Mouse (Mus musculus) liver, adult 2 months (tissue): Measurements from ENCODE around the gene Pigo. TPM values are rescaled to one million over a fixed set of nuclear protein-coding genes. Genes with fewer than 3 reads are reported as not detected.

Experiments
- DNase-seq: peaks from one replicate; pipeline ENCODE4 v3.0.0-alpha.2; 2011; ENCODE audit warnings: low read depth, low spot score; ENCODE audit errors: extremely low read depth
- H3K27ac ChIP-seq: fragments of 200-500 bp; replicated peaks from 2 replicates; pipeline ENCODE4 v1.5.1; 2012; ENCODE audit warnings: low read depth, mild to moderate bottlenecking, control low read depth, inconsistent platforms, low read length; ENCODE audit not compliant: insufficient read depth
- H3K27me3 ChIP-seq: fragments of 200-500 bp; 2 replicates; pipeline ENCODE4 v1.6.1; 2012; ENCODE audit warnings: mild to moderate bottlenecking, moderate library complexity, low read length, inconsistent platforms; ENCODE audit not compliant: control insufficient read depth, insufficient read depth
- H3K36me3 ChIP-seq: fragments of 200-500 bp; 2 replicates; pipeline ENCODE4 v1.6.1; 2012; ENCODE audit warnings: low read length, inconsistent platforms; ENCODE audit not compliant: control insufficient read depth, insufficient read depth
- H3K4me1 ChIP-seq: fragments of 200-500 bp; 2 replicates; pipeline ENCODE4 v1.6.1; 2011; ENCODE audit warnings: low read length; ENCODE audit not compliant: control insufficient read depth, insufficient read depth
- H3K4me3 ChIP-seq: fragments of 200-500 bp; 2 replicates; pipeline ENCODE4 v1.5.1; 2011; ENCODE audit warnings: low read depth, mild to moderate bottlenecking, control low read depth, low read length, moderate library complexity; ENCODE audit not compliant: insufficient read depth
- H3K79me2 ChIP-seq: fragments of 200-500 bp; 2 replicates; pipeline ENCODE4 v1.6.1; 2012; ENCODE audit warnings: inconsistent platforms, mild to moderate bottlenecking, low read length, moderate library complexity; ENCODE audit not compliant: control insufficient read depth, insufficient read depth
- H3K9ac ChIP-seq: fragments of 200-500 bp; 2 replicates; pipeline ENCODE4 v1.6.1; 2012; ENCODE audit warnings: low read depth, mild to moderate bottlenecking, control low read depth, inconsistent platforms, low read length
- CTCF ChIP-seq: fragments of 200-500 bp; IDR thresholded peaks from 2 replicates; pipeline ENCODE4 v1.5.1; 2011; ENCODE audit warnings: low read depth, low read length, control low read depth
- POLR2A ChIP-seq: fragments of 200-500 bp; IDR thresholded peaks from 2 replicates; pipeline ENCODE4 v1.6.1; 2011; ENCODE audit warnings: low read length, control low read depth; ENCODE audit not compliant: insufficient read depth; ENCODE audit errors: extremely low read depth
- WGBS: fragments of 180-500 bp; shearing (Covaris S2); methylation state at CpG from one replicate; pipeline ENCODE4 v1.1.7; 2018; 5-methylcytosine and 5-hydroxymethylcytosine counted together
- polyA plus RNA-seq: library from polyadenylated mRNA; depleted of rRNA; stranded (reverse); fragments of >200 nt; gene quantifications from 2 replicates; pipeline ENCODE4 v1.2.3, GENCODE M21; 2012
- total RNA-seq: library from RNA; depleted of rRNA; stranded (reverse); fragments of >200 nt; gene quantifications from 2 replicates; pipeline ENCODE4 v1.2.3, GENCODE M21; 2014

The Pigo gene
- total and polyA plus RNA-seq, 2 experiments = 6.9 to 14.0 TPM

DNA sequence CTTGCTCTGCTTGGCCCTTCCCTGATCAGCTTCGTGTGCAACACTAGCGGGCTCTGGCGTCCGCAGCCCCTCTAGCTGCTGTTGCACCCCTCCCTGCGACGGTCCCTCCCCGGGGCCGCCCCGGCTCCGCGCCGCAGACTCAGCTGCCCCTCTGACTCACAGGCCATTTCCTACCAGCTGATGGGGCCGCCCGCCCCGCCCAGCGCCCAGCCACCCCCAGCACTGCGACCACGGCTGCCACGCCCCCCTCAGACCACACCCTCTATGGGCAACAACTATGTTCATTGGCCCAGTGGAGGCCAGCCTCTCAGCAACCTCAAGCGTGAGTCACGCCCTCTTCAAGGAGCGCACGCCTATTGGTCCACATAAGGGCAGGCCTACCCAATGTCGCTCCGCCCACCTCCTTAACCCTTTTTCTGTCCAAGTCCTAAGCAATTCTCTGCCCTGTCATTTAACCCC is 14.5 kb upstream of the Pigo start:
- Histone ChIP-seq H3K9ac (peak overlapping the region; percentile 83), H3K36me3 (no peaks in the 10 kb centered on the region), H3K79me2 (no peaks in the 10 kb centered on the region), H3K4me3 (peak overlapping the region; percentile 86), H3K27me3 (no peaks in the 10 kb centered on the region), H3K27ac (peak overlapping the region; percentile 60), H3K4me1 (peaks cover 15% of the 10 kb centered on the region)
- TF ChIP-seq POLR2A = peak; percentile 85; the same call in 1 of the 2 replicates
- TF ChIP-seq CTCF = no peak
- WGBS = under 1% methylated on average over 25 of the region's 25 CpGs
- DNase-seq = peak; percentile 95

- Histone ChIP-seq H3K9ac (peak overlapping the region; percentile 83), H3K27me3 (no peaks in the 10 kb centered on the region), H3K36me3 (no peaks in the 10 kb centered on the region), H3K79me2 (no peaks in the 10 kb centered on the region), H3K4me1 (peaks cover 13% of the 10 kb centered on the region), H3K4me3 (peak overlapping the region; percentile 86), H3K27ac (peak overlapping the region; percentile 60)
- no peak for DNase-seq
- WGBS = 2% methylated on average over 11 of the region's 11 CpGs
- no peak for TF ChIP-seq POLR2A
- no peak for TF ChIP-seq CTCF
Measured at GRCm38 (mm10) chr4:43039609-43040008, 14.0 kb upstream of the Pigo start.

GRCm38 (mm10) chr4:43038567-43039495 is 13.2 kb upstream of the Pigo start:
- 43% methylated on average over 15 of the region's 15 CpGs for WGBS
- peaks cover 10% of the 10 kb centered on the region for H3K4me1 ChIP-seq
- peak; percentile 66 for DNase-seq
- H3K36me3 ChIP-seq = no peaks in the 10 kb centered on the region
- H3K27me3 ChIP-seq = no peaks in the 10 kb centered on the region
- H3K4me3 ChIP-seq = peak overlapping the region; percentile 86
- H3K9ac ChIP-seq = peak overlapping the region; percentile 83
- no peaks in the 10 kb centered on the region for H3K79me2 ChIP-seq
- no peak for TF ChIP-seq POLR2A
- TF ChIP-seq CTCF = no peak
- H3K27ac ChIP-seq = peak overlapping the region; percentile 1; the same call in 1 of the 2 replicates

DNA sequence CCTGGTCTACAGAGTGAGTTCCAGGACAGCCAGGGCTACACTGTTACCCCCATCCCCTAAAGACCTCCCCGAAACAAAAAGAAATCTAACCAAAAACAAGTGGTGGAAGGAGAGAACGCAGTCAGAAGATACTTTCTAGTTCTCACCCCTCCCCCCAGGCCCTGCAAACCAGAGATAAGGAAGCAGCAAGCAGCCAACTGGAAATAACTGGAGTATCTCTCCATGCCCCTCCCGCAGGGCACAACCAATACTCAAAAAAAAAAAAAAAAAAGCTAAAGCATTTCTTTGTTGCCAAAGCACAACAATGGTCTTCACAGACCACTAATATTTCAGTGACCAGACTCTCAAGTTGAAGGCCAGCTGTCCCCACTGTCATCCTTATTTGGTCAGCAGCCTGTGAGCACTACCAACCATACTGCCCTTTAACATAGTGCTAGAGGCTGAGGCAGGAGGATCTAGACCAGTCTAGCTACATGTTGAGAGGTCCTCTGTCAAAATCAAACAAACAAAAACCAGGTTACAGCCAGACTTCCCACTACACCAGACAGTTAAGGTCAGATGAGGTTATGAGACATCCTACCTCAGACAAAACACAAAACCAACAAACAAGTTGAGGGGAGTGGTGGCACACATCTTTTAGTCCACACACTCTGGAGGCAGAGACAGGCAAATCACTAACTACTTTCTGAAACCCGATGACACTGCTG is 12.4 kb upstream of the Pigo start:
- no peak for DNase-seq
- H3K4me1 ChIP-seq = peaks cover 10% of the 10 kb centered on the region
- no peaks in the 10 kb centered on the region for H3K27me3 ChIP-seq
- no peaks in the 10 kb centered on the region for H3K79me2 ChIP-seq
- 0 out of 2 replicates have a peak, but pooled peaks cover 3% of the 10 kb centered on the region for H3K36me3 ChIP-seq
- TF ChIP-seq POLR2A (no peak), CTCF (no peak)
- no peak overlapping the region for H3K27ac ChIP-seq
- no peak overlapping the region for H3K9ac ChIP-seq
- no peak overlapping the region for H3K4me3 ChIP-seq
- 54% methylated on average over 4 of the region's 4 CpGs for WGBS

DNA sequence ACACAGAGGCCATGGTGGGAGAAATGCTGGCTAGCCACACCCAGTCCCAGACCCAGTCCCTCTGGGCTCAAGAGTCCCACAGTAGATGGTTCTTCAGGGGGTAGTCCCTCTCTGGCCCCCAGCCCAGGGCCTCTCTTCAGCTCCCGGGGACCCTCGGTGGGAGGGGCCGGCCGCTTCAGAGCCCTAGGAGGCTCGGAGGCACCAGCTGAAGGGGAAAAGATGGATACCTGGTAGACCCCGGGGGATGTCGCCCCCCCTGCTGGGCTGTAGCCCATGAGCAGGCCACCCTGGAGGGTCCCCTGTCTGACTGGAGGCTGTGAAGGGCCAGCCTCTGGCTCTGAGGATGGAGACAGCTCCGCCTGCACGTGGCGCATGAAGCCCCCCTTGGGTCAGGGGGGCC is 10.7 kb upstream of the Pigo start:
- peaks cover 14% of the 10 kb centered on the region for H3K4me1 ChIP-seq
- no peak overlapping the region for H3K4me3 ChIP-seq

More for the DNA sequence above, 10.7 kb upstream of the Pigo start:
- Histone ChIP-seq H3K36me3 (0 out of 2 replicates have a peak, but pooled peaks cover 3% of the 10 kb centered on the region), H3K9ac (no peak overlapping the region), H3K27me3 (no peaks in the 10 kb centered on the region), H3K27ac (no peak overlapping the region), H3K79me2 (no peaks in the 10 kb centered on the region)
- no peak for DNase-seq
- 94% methylated on average over 10 of the region's 10 CpGs for WGBS
- no peak for TF ChIP-seq POLR2A
